Mouse (Mus musculus): Measurements from ENCODE around the gene Ucp2. TPM values are rescaled to one million over a fixed set of nuclear protein-coding genes. Genes with fewer than 3 reads are reported as not detected.
"Not testable (repeated sequence)": the region's sequence is repeated elsewhere in the genome, so short reads cannot be mapped to it uniquely, and the experiment has no call there.

The Ucp2 gene
- polyA plus RNA-seq, 1 experiment from 2014 or later, result 49.6 TPM

DNA sequence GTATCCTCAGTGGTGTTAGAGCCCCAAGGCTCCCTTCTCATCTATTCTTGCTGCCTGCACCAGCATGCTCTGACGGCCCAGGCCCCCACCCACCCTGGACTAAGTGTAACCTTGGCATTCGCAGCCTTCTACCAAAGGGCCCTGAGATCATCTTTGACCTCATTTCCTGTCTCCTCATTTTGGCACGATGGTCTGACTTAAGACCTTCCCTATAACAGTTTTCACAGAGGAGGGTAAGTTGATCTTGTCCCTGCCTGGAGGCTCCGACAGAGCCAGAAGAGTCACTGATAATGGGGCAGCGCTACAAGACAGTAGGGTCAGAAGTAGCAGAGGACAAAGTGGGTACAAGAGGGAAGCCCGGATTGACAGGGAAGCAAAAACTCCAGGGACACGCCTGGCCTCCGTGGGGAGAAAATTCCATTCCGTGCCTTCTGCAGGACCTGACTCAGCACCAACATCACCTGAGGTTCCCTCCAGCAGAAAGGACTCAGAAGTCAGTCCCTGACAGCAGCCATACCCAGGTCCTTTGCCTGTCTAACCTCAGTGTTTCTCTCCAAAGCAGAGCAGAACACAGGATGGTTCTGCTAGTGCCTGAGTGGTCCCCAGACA lies 19.2 kb upstream of the Ucp2 start:
- no peaks in the 10 kb centered on the region for H3K27me3 ChIP-seq (replicated peaks; ENCODE audit: control insufficient read depth, insufficient read depth, low read length)
- no peak for ATAC-seq
- H3K36me3 ChIP-seq (ENCODE audit: control insufficient read depth, insufficient read depth), result peaks cover 2% of the 10 kb centered on the region; the same call in 1 of the 2 replicates
- H3K9me3 ChIP-seq (ENCODE audit: control insufficient read depth, low read length), result no peaks in the 10 kb centered on the region
- no peak overlapping the region for H3K9ac ChIP-seq (replicated peaks; ENCODE audit: low read depth, low read length)
- H3K4me1 ChIP-seq (replicated peaks; ENCODE audit: control insufficient read depth, insufficient read depth, low read length), result no peaks in the 10 kb centered on the region
- 89% methylated on average over 9 of the region's 9 CpGs for WGBS
- no peak overlapping the region for H3K27ac ChIP-seq (ENCODE audit: low read length)
- H3K4me2 ChIP-seq (ENCODE audit: low read length), result no peak overlapping the region
- no peak overlapping the region for H3K4me3 ChIP-seq (replicated peaks; ENCODE audit: low read length)

- H3K4me2 ChIP-seq (ENCODE audit: low read length), result no peak overlapping the region
- no peak overlapping the region for H3K4me3 ChIP-seq (replicated peaks; ENCODE audit: low read length)
- no peaks in the 10 kb centered on the region for H3K36me3 ChIP-seq (ENCODE audit: control insufficient read depth, insufficient read depth)
- H3K9me3 ChIP-seq (ENCODE audit: control insufficient read depth, low read length), result no peaks in the 10 kb centered on the region
- no peak overlapping the region for H3K27ac ChIP-seq (ENCODE audit: low read length)
- 27% methylated on average over 1 of the region's 1 CpGs for WGBS
- no peak overlapping the region for H3K9ac ChIP-seq (replicated peaks; ENCODE audit: low read depth, low read length)
- no peak for ATAC-seq
- no peaks in the 10 kb centered on the region for H3K4me1 ChIP-seq (replicated peaks; ENCODE audit: control insufficient read depth, insufficient read depth, low read length)
- no peaks in the 10 kb centered on the region for H3K27me3 ChIP-seq (replicated peaks; ENCODE audit: control insufficient read depth, insufficient read depth, low read length)
Observed at GRCm38 (mm10) chr7:100474680-100475079, 18.5 kb upstream of the Ucp2 start.

- H3K9me3 ChIP-seq (ENCODE audit: control insufficient read depth, low read length), result no peaks in the 10 kb centered on the region
- H3K36me3 ChIP-seq (ENCODE audit: control insufficient read depth, insufficient read depth), result no peaks in the 10 kb centered on the region
- H3K27ac ChIP-seq (ENCODE audit: low read length), result no peak overlapping the region
- H3K4me3 ChIP-seq (replicated peaks; ENCODE audit: low read length), result no peak overlapping the region
- H3K9ac ChIP-seq (replicated peaks; ENCODE audit: low read depth, low read length), result no peak overlapping the region
- WGBS, result 80% methylated on average over 20 of the region's 20 CpGs
- H3K4me2 ChIP-seq (ENCODE audit: low read length), result no peak overlapping the region
- no peaks in the 10 kb centered on the region for H3K27me3 ChIP-seq (replicated peaks; ENCODE audit: control insufficient read depth, insufficient read depth, low read length)
- ATAC-seq, result no peak
- H3K4me1 ChIP-seq (replicated peaks; ENCODE audit: control insufficient read depth, insufficient read depth, low read length), result no peaks in the 10 kb centered on the region
Observed at GRCm38 (mm10) chr7:100479100-100479822, 13.9 kb upstream of the Ucp2 start.

DNA sequence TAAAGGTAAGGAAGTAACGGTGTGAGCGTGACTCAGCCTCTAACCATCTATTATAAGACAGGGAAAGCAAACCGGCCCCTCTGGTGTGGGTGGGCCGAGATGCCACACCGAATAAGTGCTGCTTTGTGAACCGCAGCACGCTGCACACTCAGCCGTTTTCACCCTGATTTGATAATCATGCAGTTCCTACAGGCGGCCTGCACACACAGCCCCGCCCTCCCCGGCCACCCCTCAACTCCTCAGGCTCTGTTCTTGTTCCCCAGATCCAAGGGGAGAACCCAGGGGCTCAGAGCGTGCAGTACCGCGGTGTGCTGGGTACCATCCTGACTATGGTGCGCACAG lies 13.3 kb upstream of the Ucp2 start:
- 77% methylated on average over 15 of the region's 15 CpGs for WGBS
- H3K27me3 ChIP-seq (replicated peaks; ENCODE audit: control insufficient read depth, insufficient read depth, low read length), result no peaks in the 10 kb centered on the region

DNA sequence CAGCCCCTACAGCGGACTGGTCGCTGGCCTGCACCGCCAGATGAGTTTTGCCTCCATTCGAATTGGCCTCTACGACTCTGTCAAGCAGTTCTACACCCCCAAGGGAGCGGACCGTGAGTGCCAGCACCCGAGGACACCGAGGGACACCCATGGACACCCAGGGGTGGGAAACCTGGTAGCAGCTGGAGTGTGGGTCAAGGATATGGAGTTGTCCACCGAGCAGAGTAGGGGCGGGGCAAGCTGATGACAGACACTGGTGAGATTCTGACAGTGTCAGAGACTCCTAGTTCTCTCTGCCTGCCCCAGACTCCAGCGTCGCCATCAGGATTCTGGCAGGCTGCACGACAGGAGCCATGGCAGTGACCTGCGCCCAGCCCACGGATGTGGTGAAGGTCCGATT lies 13.0 kb upstream of the Ucp2 start:
- H3K27me3 ChIP-seq (replicated peaks; ENCODE audit: control insufficient read depth, insufficient read depth, low read length), result no peaks in the 10 kb centered on the region
- no peak overlapping the region for H3K4me3 ChIP-seq (replicated peaks; ENCODE audit: low read length)
- no peak overlapping the region for H3K9ac ChIP-seq (replicated peaks; ENCODE audit: low read depth, low read length)
- H3K4me2 ChIP-seq (ENCODE audit: low read length), result no peak overlapping the region
- H3K9me3 ChIP-seq (ENCODE audit: control insufficient read depth, low read length), result no peaks in the 10 kb centered on the region
- ATAC-seq, result no peak
- H3K27ac ChIP-seq (ENCODE audit: low read length), result no peak overlapping the region
- WGBS, result 89% methylated on average over 17 of the region's 17 CpGs
- H3K4me1 ChIP-seq (replicated peaks; ENCODE audit: control insufficient read depth, insufficient read depth, low read length), result no peaks in the 10 kb centered on the region
- no peaks in the 10 kb centered on the region for H3K36me3 ChIP-seq (ENCODE audit: control insufficient read depth, insufficient read depth)

More for the DNA sequence above, 13.3 kb upstream of the Ucp2 start:
- Histone ChIP-seq H3K4me1 (replicated peaks; ENCODE audit: control insufficient read depth, insufficient read depth, low read length) (no peaks in the 10 kb centered on the region), H3K36me3 (ENCODE audit: control insufficient read depth, insufficient read depth) (no peaks in the 10 kb centered on the region), H3K9ac (replicated peaks; ENCODE audit: low read depth, low read length) (no peak overlapping the region), H3K27ac (ENCODE audit: low read length) (no peak overlapping the region), H3K4me3 (replicated peaks; ENCODE audit: low read length) (no peak overlapping the region), H3K9me3 (ENCODE audit: control insufficient read depth, low read length) (no peaks in the 10 kb centered on the region), H3K4me2 (ENCODE audit: low read length) (no peak overlapping the region)
- ATAC-seq, result no peak

- 87% methylated on average over 2 of the region's 2 CpGs for WGBS
- ATAC-seq; H3K4me3 ChIP-seq (replicated peaks; ENCODE audit: low read length); H3K27me3 ChIP-seq (replicated peaks; ENCODE audit: control insufficient read depth, insufficient read depth, low read length); H3K4me2 ChIP-seq (ENCODE audit: low read length); H3K9ac ChIP-seq (replicated peaks; ENCODE audit: low read depth, low read length); H3K36me3 ChIP-seq (ENCODE audit: control insufficient read depth, insufficient read depth); H3K4me1 ChIP-seq (replicated peaks; ENCODE audit: control insufficient read depth, insufficient read depth, low read length); H3K27ac ChIP-seq (ENCODE audit: low read length); H3K9me3 ChIP-seq (ENCODE audit: control insufficient read depth, low read length): not testable (repeated sequence)
Observed at GRCm38 (mm10) chr7:100482046-100482445, 11.1 kb upstream of the Ucp2 start.

DNA sequence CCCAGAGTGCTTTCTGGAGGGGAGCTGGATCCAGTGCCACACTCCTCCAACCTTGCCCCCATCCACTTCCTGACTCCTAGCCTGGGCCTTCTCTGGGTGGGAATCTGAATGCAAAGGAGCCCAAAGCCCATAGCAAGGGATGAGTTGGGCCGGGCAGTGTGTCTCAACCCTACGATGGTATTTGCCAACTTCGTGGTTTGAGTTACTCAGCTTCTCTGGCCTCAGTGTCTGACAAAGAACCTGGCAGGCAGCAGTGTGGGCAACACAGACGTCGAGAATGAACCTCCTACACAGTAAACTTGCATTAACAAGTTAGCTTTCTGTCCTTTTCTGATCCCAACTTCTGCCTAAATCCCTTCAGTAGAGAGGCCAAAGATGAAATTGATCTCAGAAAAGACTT lies 8.6 kb upstream of the Ucp2 start:
- no peaks in the 10 kb centered on the region for H3K36me3 ChIP-seq (ENCODE audit: control insufficient read depth, insufficient read depth)

DNA sequence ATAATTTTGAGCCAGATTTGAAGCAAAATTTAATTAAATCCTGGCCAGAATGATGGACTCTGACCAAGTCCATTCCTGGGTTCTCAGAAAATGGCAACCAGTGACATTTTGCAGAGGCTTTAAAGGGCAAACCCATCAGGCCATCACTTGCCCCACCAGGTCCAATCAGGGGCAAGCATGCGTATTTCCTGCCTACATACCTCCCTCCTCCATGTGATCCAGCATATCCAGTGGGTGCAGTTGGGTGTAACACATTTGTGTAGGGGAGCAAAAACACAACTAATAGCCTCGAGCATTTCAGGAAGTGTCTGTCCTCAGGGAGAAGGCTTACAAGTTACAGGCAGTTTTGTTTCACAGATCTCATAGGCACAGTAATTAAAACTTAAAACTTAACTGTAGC lies 5.8 kb upstream of the Ucp2 start:
- no peaks in the 10 kb centered on the region for H3K36me3 ChIP-seq (ENCODE audit: control insufficient read depth, insufficient read depth)
- no peaks in the 10 kb centered on the region for H3K27me3 ChIP-seq (replicated peaks; ENCODE audit: control insufficient read depth, insufficient read depth, low read length)
- no peaks in the 10 kb centered on the region; the same call in 1 of the 2 replicates for H3K4me1 ChIP-seq (replicated peaks; ENCODE audit: control insufficient read depth, insufficient read depth, low read length)
- H3K4me2 ChIP-seq (ENCODE audit: low read length), result no peak overlapping the region
- no peak overlapping the region for H3K4me3 ChIP-seq (replicated peaks; ENCODE audit: low read length)
- H3K27ac ChIP-seq (ENCODE audit: low read length), result no peak overlapping the region
- H3K9ac ChIP-seq (replicated peaks; ENCODE audit: low read depth, low read length), result no peak overlapping the region
- 78% methylated on average over 2 of the region's 2 CpGs for WGBS
- H3K9me3 ChIP-seq (ENCODE audit: control insufficient read depth, low read length), result no peaks in the 10 kb centered on the region
- no peak for ATAC-seq

More for the DNA sequence above, 8.6 kb upstream of the Ucp2 start:
- Histone ChIP-seq H3K27ac (ENCODE audit: low read length) (no peak overlapping the region), H3K9me3 (ENCODE audit: control insufficient read depth, low read length) (no peaks in the 10 kb centered on the region), H3K4me1 (replicated peaks; ENCODE audit: control insufficient read depth, insufficient read depth, low read length) (no peaks in the 10 kb centered on the region), H3K4me3 (replicated peaks; ENCODE audit: low read length) (no peak overlapping the region), H3K9ac (replicated peaks; ENCODE audit: low read depth, low read length) (no peak overlapping the region), H3K27me3 (replicated peaks; ENCODE audit: control insufficient read depth, insufficient read depth, low read length) (no peaks in the 10 kb centered on the region), H3K4me2 (ENCODE audit: low read length) (no peak overlapping the region)
- ATAC-seq, result no peak
- WGBS, result 88% methylated on average over 5 of the region's 5 CpGs

- H3K36me3 ChIP-seq (ENCODE audit: control insufficient read depth, insufficient read depth), result no peaks in the 10 kb centered on the region
- H3K9me3 ChIP-seq (ENCODE audit: control insufficient read depth, low read length), result no peaks in the 10 kb centered on the region
- no peak overlapping the region for H3K9ac ChIP-seq (replicated peaks; ENCODE audit: low read depth, low read length)
- no peak overlapping the region for H3K27ac ChIP-seq (ENCODE audit: low read length)
- peak; percentile 51; the same call in 1 of the 2 replicates for ATAC-seq
- 4% methylated on average over 10 of the region's 10 CpGs for WGBS
- no peak overlapping the region for H3K4me2 ChIP-seq (ENCODE audit: low read length)
- H3K27me3 ChIP-seq (replicated peaks; ENCODE audit: control insufficient read depth, insufficient read depth, low read length), result no peaks in the 10 kb centered on the region
- H3K4me1 ChIP-seq (replicated peaks; ENCODE audit: control insufficient read depth, insufficient read depth, low read length), result peaks cover 10% of the 10 kb centered on the region
- H3K4me3 ChIP-seq (replicated peaks; ENCODE audit: low read length), result no peak overlapping the region
Observed at GRCm38 (mm10) chr7:100488474-100489048, 4.6 kb upstream of the Ucp2 start.
